Mouse (Mus musculus): Measurements from ENCODE around the gene Papolb. TPM values are rescaled to one million over a fixed set of nuclear protein-coding genes. Genes with fewer than 3 reads are reported as not detected.

Gene Papolb
- polyA plus RNA-seq, 1 experiment from 2014 or later, result 0.21 TPM

- Histone ChIP-seq H3K27ac (peak overlapping the region; percentile 77), H3K4me3 (peak overlapping the region; percentile 28; the same call in 1 of the 2 replicates), H3K4me1 (peaks cover 19% of the 10 kb centered on the region), H3K36me3 (replicated peaks) (no peaks in the 10 kb centered on the region), H3K9me3 (no peaks in the 10 kb centered on the region), H3K27me3 (ENCODE audit: poor library complexity, severe bottlenecking) (peaks cover 12% of the 10 kb centered on the region)
- 12% methylated on average over 15 of the region's 15 CpGs for WGBS
- no peak for DNase-seq (ENCODE audit: extremely low spot score, low spot score)
Measured at GRCm38 (mm10) chr5:142509141-142510060, 20.5 kb downstream of the Papolb start.

DNA sequence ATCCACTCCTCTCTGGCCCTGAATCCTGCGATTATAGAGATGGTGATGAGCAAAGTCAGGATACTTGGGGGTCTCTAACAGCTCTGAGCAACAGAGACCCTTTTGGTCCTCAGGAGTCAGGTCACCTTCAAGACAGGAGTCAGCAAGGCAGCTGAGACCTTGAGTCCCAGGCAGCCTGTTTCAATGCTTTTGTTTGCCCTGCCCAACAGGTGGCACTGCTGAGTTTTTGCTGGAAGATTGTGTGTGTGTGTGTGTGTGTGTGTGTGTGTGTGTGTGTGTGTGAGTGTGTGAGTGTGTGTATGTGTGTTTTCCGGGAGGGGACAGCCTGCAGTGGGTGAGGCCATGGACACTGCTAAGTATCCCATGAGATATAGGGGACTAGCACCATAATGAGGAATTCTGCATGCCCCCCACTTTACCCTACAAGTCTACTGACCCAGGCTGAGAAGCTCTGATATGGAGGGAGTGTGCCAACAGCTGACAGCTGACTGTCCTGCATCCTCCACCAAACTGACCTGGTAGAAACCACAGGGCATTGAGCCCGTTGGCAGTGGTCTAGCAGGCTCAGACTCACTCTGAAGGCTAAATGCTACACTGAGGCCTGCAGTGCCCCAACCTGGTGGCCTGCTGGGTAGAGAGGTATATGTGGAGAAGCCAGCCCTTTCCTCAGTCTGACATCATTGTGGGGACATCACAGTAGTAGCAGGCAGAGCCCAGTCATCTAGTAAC, 24.0 kb downstream of the Papolb start:
- DNase-seq (ENCODE audit: extremely low spot score, low spot score), result no peak
- H3K27ac ChIP-seq, result peak overlapping the region; percentile 8; the same call in 1 of the 2 replicates
- no peak overlapping the region for H3K4me3 ChIP-seq
- no peaks in the 10 kb centered on the region for H3K36me3 ChIP-seq (replicated peaks)
- H3K27me3 ChIP-seq (ENCODE audit: poor library complexity, severe bottlenecking), result peaks cover 12% of the 10 kb centered on the region
- WGBS, result 74% methylated on average over 3 of the region's 3 CpGs
- no peaks in the 10 kb centered on the region for H3K9me3 ChIP-seq
- peaks cover 25% of the 10 kb centered on the region for H3K4me1 ChIP-seq

- WGBS, result 82% methylated on average over 3 of the region's 3 CpGs
- no peak for DNase-seq (ENCODE audit: extremely low spot score, low spot score)
- Histone ChIP-seq H3K4me3 (no peak overlapping the region), H3K27me3 (ENCODE audit: poor library complexity, severe bottlenecking) (peaks cover under 1% of the 10 kb centered on the region; the same call in 1 of the 2 replicates), H3K4me1 (peaks cover 22% of the 10 kb centered on the region), H3K36me3 (replicated peaks) (no peaks in the 10 kb centered on the region), H3K27ac (no peak overlapping the region), H3K9me3 (no peaks in the 10 kb centered on the region)
Measured at GRCm38 (mm10) chr5:142504175-142504574, 25.7 kb downstream of the Papolb start.

DNA sequence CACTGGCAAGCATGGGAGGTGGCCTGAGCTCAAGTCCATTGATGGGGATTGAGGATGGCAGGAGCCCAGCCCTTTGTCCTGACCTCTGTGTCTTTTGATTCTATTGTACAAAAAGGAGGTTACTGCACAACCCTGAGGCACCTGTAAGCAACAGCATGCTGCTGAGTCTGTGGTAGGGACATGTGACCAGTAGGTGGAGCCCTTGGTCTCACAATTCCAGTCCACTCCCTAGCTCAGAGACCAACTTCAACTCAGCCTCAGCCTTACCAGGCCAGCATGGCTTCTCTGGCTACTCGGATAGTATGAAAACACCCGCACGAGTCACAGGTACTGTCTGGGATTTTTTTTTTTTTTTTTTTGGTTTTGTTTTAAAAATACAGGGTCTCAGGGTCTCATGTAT, 27.5 kb downstream of the Papolb start:
- peaks cover 15% of the 10 kb centered on the region for H3K4me1 ChIP-seq
- peaks cover 3% of the 10 kb centered on the region; the same call in 1 of the 2 replicates for H3K27me3 ChIP-seq (ENCODE audit: poor library complexity, severe bottlenecking)
- no peak overlapping the region for H3K4me3 ChIP-seq
- no peaks in the 10 kb centered on the region for H3K9me3 ChIP-seq
- peak; percentile 69 for DNase-seq (ENCODE audit: extremely low spot score, low spot score)
- H3K27ac ChIP-seq, result no peak overlapping the region
- no peaks in the 10 kb centered on the region for H3K36me3 ChIP-seq (replicated peaks)
- WGBS, result 16% methylated on average over 3 of the region's 3 CpGs

DNA sequence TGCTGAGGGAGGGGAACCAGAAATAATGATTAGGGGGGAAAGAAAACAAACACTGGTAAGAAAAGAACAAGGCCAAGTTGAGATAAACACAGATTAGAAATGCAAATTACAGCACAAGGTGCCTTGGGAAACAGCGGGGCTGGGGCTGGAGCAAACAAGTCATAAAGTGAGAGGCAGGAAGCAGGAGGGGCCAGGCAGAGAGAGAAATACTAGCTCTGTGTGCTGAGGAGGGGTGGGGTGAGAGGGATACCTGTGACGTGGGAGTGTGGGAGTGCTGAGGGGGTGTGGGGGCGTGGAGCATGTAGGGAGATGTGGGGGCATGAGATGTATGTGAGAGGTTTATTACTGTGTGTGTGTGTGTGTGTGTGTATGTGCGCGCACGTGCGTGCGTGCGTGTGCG, 29.0 kb downstream of the Papolb start:
- H3K4me3 ChIP-seq, result no peak overlapping the region
- H3K36me3 ChIP-seq (replicated peaks), result no peaks in the 10 kb centered on the region
- no peak overlapping the region for H3K27ac ChIP-seq
- H3K9me3 ChIP-seq, result no peaks in the 10 kb centered on the region
- no peak for DNase-seq (ENCODE audit: extremely low spot score, low spot score)
- peaks cover 15% of the 10 kb centered on the region for H3K4me1 ChIP-seq
- 85% methylated on average over 10 of the region's 10 CpGs for WGBS
- H3K27me3 ChIP-seq (ENCODE audit: poor library complexity, severe bottlenecking), result peaks cover 4% of the 10 kb centered on the region; the same call in 1 of the 2 replicates

DNA sequence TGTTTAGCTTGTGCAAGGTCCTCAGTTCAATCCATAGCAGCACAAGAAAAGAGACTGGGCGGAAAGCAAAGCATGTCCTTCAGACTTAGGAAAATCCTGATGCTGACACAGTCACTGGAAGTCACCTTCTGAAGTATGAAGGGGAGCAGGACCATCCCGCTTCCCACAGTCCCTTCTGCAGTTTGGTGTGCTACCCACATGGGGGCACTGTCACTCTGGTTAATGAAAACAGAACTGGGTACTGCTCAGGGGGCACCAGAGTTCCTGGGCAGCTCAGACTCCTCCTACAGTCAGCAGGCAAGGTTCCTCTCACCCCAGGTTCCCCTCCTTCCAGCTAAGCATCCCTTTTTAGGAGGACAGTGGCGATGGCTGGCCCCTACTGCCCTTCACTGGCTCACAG, 30.9 kb downstream of the Papolb start:
- DNase-seq (ENCODE audit: extremely low spot score, low spot score), result peak; percentile 39
- peaks cover 13% of the 10 kb centered on the region for H3K27me3 ChIP-seq (ENCODE audit: poor library complexity, severe bottlenecking)
- H3K4me3 ChIP-seq, result no peak overlapping the region
- no peaks in the 10 kb centered on the region for H3K36me3 ChIP-seq (replicated peaks)
- no peak overlapping the region for H3K27ac ChIP-seq
- H3K9me3 ChIP-seq, result no peaks in the 10 kb centered on the region
- peaks cover 19% of the 10 kb centered on the region for H3K4me1 ChIP-seq
- WGBS, result 21% methylated on average over 3 of the region's 3 CpGs

DNA sequence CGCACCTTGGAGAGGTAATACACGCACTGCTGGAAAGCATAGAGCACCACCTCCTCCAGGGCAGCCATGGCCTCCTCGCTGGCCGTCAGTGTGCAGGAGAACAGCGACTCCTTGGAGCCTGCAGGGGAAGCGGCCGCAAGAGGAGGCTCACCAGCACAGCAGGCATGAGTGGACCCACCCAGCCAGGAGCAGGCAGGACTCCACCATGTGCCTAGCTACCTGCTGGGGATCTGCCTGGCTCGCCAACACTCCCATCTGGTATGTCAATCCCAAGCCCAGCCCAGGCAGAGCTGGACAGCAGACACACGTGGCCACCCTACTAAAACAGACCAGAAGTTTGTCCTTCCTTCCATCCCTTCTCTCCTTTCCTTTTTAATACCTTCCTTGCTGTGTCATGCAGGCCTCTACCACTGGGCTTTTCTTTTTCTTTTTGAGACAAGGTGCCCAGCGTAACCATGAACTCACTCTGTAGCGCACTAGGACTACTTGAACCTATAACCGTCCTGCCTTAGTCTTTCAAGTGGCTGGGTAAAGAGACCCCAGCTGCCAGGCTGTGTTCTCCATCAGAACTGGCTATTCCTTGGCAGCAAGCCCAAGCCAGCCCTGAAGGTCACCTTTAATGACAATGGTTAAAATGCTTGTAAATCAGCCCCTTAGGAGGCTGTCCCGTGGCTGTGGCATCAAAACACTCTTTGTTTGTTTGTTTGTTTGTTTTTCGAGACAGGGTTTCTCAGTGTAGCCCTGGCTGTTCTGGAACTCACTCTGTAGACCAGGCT, 34.4 kb downstream of the Papolb start:
- H3K4me3 ChIP-seq, result no peak overlapping the region
- peaks cover 14% of the 10 kb centered on the region; the same call in 1 of the 2 replicates for H3K4me1 ChIP-seq
- WGBS, result 59% methylated on average over 14 of the region's 14 CpGs
- H3K36me3 ChIP-seq (replicated peaks), result no peaks in the 10 kb centered on the region
- peaks cover 13% of the 10 kb centered on the region; the same call in 1 of the 2 replicates for H3K27me3 ChIP-seq (ENCODE audit: poor library complexity, severe bottlenecking)
- H3K27ac ChIP-seq, result no peak overlapping the region
- no peaks in the 10 kb centered on the region for H3K9me3 ChIP-seq
- no peak for DNase-seq (ENCODE audit: extremely low spot score, low spot score)

- H3K27me3 ChIP-seq (ENCODE audit: poor library complexity, severe bottlenecking), result peaks cover 13% of the 10 kb centered on the region; the same call in 1 of the 2 replicates
- WGBS, result 87% methylated on average over 3 of the region's 3 CpGs
- no peak for DNase-seq (ENCODE audit: extremely low spot score, low spot score)
Measured at GRCm38 (mm10) chr5:142493307-142493706, 36.6 kb downstream of the Papolb start.

DNA sequence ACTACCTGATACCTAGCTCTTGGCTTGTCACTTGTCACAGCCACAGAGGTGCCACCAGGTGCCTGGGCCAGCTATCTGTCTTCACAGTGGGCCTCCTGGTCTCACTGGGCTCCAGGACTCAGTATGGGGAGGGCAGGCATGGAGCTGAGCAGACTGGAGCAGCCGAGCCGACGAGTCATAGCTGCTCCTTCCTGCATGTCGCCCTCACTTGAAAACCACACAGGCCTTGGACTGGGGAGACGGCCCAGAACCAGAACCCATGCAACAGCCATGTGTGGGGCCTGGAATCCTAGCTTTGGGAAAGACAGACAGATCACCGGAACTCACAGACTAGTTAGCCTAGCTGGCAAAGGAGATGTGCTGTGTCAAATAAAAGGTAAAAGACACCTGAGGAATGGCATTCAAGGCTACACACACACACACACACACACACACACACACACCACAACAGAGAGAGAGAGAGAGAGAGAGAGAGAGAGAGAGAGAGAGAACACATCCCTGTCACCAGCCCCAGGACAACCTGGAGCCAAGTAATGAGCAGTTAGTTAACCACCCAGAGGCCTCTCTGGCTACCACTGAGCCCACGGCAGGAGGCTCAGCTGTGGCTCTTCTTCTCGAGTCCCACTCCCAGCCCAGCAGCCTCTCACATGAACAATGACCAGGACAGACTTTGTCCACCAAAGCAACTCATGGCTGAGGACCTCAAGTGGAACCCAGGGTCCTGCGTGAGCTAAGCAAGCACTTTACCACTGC, 39.7 kb downstream of the Papolb start:
- Histone ChIP-seq H3K27me3 (ENCODE audit: poor library complexity, severe bottlenecking) (peaks cover 5% of the 10 kb centered on the region; the same call in 1 of the 2 replicates), H3K4me1 (peaks cover 10% of the 10 kb centered on the region)
- WGBS, result 81% methylated on average over 9 of the region's 9 CpGs

More at GRCm38 (mm10) chr5:142493307-142493706, 36.6 kb downstream of the Papolb start:
- Histone ChIP-seq H3K9me3 (no peaks in the 10 kb centered on the region), H3K27ac (no peak overlapping the region), H3K36me3 (replicated peaks) (no peaks in the 10 kb centered on the region), H3K4me1 (peaks cover 10% of the 10 kb centered on the region), H3K4me3 (no peak overlapping the region)

DNA sequence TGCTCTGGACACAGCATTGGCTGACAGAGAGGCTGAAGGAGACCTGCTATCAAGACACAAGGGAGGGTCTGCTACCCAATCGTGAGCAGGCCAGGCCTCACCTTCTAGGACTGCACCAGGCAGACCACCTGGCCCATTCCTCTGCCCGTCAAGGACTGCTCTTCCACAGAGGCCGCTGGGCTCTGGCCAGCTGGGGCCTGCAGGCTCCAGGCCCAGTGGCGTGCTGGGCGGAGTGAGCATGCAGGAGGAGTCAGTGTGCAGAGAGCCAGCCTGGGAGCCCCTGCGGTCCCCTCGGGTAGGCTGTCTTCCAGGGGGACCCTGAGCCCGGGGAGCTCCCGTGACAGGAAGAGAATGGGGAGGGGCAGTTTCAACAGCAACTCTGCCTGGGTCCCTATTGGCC, 43.2 kb downstream of the Papolb start:
- H3K36me3 ChIP-seq (replicated peaks), result no peaks in the 10 kb centered on the region
- no peak overlapping the region for H3K4me3 ChIP-seq
- no peaks in the 10 kb centered on the region for H3K9me3 ChIP-seq
- DNase-seq (ENCODE audit: extremely low spot score, low spot score), result no peak
- H3K27ac ChIP-seq, result no peak overlapping the region
- H3K27me3 ChIP-seq (ENCODE audit: poor library complexity, severe bottlenecking), result no peaks in the 10 kb centered on the region
- WGBS, result 72% methylated on average over 9 of the region's 9 CpGs
- peaks cover 7% of the 10 kb centered on the region for H3K4me1 ChIP-seq

More for the DNA sequence above, 39.7 kb downstream of the Papolb start:
- Histone ChIP-seq H3K4me3 (no peak overlapping the region), H3K9me3 (no peaks in the 10 kb centered on the region), H3K27ac (no peak overlapping the region), H3K36me3 (replicated peaks) (no peaks in the 10 kb centered on the region)
- DNase-seq (ENCODE audit: extremely low spot score, low spot score), result no peak

GRCm38 (mm10) chr5:142483581-142483980, 46.3 kb downstream of the Papolb start:
- Histone ChIP-seq H3K9me3 (no peaks in the 10 kb centered on the region), H3K4me1 (peaks cover 13% of the 10 kb centered on the region), H3K27me3 (ENCODE audit: poor library complexity, severe bottlenecking) (no peaks in the 10 kb centered on the region), H3K4me3 (no peak overlapping the region), H3K27ac (no peak overlapping the region), H3K36me3 (replicated peaks) (no peaks in the 10 kb centered on the region)
- WGBS, result 92% methylated on average over 5 of the region's 5 CpGs
- no peak for DNase-seq (ENCODE audit: extremely low spot score, low spot score)

DNA sequence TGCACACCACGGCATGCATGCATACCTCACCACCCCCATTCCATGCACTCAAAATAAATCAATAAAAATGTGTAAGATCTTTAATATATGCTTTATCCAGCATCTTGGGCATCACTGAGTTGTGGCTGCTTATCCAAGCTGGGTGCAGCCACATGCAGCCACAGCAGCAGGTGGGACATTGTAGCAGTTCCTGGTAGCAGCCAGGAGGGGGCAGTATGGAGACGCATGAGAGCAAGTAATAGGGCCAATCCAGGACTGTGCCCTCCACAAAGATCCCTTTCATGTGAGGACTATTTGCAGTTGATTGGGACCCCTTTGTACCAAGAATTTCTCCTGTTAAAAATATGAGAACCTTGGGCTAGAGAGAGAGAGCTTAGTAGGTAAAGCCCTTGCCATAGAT, 47.4 kb downstream of the Papolb start:
- no peaks in the 10 kb centered on the region for H3K27me3 ChIP-seq (ENCODE audit: poor library complexity, severe bottlenecking)
- no peak for DNase-seq (ENCODE audit: extremely low spot score, low spot score)
- H3K27ac ChIP-seq, result no peak overlapping the region
- H3K4me3 ChIP-seq, result no peak overlapping the region
- H3K4me1 ChIP-seq, result peaks cover 10% of the 10 kb centered on the region
- WGBS, result 63% methylated on average over 2 of the region's 2 CpGs
- no peaks in the 10 kb centered on the region for H3K9me3 ChIP-seq
- no peaks in the 10 kb centered on the region for H3K36me3 ChIP-seq (replicated peaks)
